Mouse (Mus musculus): ENCODE data around the gene Ttll1.
A peak's percentile ranks its signal among the peaks of the same experiment; 100 is the strongest.
"Not testable (repeated sequence)": the region's sequence is repeated elsewhere in the genome, so short reads cannot be mapped to it uniquely, and the experiment has no call there.

The Ttll1 gene

DNA sequence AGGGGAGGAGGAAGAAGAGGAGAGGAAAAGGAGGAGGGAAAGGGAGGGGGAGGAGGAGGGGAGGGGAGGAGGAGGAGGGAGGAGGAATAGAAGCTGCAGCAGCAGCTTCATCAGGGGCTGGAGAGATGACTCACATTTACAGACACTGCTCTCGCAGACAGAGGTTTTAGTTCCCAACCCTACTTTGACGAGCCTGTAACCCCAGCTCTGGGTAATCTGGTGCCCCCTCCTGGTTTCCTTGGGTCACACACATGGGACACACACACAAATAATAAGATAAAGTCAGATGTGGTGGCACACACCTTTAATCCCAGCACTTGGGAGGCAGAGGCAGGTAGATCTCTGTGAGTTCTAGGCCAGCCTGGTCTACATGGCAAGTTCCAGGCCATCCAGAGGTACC is 27.2 kb downstream of the Ttll1 start:
- DNase-seq (ENCODE audit: low spot score in 2 of 2): peak in 1 of 2 experiments; percentile 35

DNA sequence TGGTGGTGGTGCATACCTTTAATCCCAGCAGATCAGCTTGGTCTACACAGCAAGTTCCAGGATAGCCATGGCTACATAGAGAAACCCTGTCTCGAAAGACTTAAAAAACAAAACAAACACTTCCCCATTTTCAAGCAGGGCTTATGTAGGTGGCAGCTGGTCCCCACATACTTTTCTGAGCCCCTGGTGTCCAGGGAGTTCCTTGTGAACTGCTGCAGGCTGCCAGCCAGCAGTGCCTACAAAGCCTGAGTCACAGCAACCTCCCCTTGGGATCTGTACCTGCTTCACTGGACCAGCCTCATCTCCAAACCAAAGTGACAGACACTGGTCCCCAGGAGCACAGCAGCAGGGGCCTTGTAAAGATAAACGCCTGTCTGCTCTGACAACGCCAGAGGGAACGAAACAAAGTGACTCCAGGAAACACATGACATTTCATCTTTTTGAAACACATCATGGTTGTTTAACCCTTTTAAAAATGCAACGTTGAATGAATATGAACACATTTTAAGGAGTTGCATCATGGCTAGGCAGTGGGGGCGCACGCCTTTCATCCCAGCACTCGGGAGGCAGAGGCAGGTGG is 28.0 kb downstream of the Ttll1 start:
- DNase-seq (ENCODE audit: low spot score in 2 of 2): no peak

DNA sequence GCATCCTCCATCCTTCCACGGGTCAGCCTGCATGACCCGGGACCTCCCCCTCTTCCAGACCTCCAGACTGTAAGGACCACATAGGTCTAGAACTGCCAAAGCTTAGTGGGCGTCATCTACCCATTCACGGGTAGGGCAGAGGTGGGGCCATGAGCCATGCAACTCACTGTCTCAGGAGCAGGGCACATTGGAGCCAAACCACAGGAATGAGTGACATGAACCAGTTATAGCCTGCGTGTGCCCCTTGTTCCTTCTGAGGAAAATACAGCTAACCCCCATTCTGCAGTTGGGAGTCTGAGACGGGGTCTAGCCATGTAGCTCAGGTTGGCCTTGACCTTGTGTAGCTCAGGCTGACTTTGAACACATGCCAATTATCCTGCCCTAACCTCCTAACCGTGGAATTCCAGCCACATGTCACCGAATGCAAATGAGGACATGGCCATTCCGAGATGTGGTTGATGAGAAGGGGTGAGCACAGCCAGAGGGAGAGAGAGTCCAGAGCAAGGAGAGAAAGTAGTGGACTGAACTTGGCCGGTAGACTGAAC is 29.4 kb downstream of the Ttll1 start:
- DNase-seq (ENCODE audit: low spot score in 2 of 2): no peak

DNA sequence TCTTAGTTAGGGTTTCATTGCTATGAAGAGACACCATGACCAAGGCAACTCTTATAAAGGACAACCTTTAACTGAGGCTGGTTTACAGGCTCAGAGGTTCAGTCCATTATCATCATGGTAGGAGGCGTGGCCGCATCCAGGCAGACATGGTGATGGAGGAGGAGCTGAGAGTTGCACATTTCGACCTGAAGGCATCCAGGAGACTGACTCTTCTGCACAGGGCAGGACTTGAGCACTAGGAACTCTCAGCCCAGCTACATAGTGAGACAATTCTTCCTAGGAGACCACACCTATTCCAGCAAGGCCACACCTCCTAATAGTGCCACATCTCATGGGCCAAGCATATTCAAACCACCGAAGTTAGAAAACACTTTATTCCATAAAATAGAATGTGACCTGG is 30.9 kb downstream of the Ttll1 start:
- no peak for DNase-seq (ENCODE audit: low spot score in 2 of 2)

DNA sequence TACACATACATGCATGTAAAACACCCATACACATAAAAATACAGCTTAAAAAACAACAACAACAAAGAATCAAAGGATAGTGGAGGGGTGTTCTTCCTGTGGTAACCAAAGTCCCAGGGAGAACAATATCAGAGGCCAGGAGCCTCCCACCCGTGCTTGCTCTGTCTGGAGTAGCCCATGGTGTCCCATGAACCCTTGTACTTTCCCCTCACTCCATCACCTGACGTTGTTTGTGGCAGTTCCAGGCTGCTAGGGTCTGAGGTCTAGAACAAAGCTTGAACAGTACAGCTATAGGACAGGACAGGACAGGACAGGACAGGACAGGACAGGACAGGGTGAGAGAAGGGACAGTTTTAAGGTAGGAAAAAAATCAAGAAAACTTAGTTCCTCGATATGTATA is 32.6 kb downstream of the Ttll1 start:
- DNase-seq (ENCODE audit: low spot score in 2 of 2): no peak

DNA sequence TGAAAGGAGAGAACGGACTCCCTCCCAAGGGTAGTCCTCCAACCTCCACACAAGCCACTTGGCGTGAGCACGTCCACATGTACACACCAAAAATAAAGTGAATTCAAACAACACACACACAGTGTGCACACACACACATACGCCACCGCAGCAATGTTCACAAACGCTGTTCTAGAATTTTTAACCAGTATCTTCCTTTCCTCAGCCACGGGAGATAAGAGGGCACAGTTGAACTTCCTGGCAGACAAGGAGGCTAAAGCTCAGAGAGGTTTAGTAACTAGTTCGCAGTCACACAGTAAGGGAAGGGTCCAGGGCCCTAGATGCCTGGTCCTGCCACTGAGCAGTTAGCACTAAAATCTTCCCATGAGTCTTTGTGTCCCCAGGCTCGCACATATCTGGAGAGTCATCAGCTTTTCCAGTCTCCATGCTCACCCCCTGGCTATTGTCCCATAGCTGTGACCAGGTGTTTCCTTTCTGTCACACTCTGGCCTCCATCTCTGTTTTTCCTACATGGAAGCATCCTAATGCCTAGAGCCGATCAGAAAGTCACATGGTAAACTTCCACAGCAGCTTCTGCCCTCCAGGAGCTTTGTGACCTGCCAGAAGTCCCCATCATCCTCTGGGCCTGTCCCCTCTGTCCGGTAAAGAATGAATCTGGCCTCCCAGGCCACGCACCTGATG is 34.0 kb downstream of the Ttll1 start:
- DNase-seq (ENCODE audit: low spot score in 2 of 2): no peak

DNA sequence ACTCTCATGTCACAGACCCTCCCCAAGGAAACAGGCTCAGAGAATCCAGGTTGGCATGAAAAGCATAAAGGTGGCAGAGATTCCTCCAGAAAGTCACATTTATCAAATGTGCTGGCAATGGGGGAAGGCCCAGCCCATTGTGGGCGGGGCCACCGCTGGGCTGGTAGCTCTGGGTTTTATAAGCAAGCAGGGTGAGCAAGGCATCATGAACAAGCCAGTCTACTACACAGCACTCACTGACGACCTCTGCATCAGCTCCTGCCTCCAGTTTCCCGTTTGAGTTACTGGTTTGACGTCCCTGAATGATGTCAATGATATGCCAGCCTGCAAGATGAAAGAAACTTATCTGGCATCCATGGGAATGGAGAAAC is 36.2 kb downstream of the Ttll1 start:
- no peak for DNase-seq (ENCODE audit: low spot score in 2 of 2)

DNA sequence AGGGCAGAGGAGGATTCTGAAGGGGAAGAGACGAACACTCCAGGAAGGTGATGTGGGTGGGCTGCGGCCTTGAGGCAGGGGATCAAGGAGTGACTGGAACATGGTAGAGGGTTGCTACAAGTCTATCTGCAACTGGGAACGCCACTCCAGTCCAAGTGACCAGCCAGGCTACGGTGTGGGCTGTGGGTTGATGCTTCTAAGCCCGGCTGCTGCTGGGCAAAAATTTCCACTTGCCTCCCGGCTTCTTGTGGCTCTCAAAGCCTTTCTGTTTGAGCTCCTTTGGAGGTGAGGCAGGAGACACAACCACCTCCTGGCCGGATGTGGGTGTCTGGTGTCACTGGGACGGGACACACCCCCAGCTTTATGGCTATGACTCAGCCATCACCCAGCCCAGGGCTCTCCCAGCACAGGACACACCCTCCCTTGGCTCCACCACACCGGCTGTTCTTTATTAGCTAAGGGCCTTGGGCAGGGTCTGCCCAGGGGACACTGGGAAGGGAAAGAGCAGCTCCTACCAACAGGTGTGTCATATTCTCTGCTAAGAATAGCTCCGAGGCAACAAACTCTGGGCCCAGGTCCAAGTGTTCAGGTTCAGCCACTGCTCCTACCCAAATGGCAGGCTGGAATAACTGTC is 36.7 kb downstream of the Ttll1 start:
- peak; percentile 33 to 43 for DNase-seq (ENCODE audit: low spot score in 2 of 2)

DNA sequence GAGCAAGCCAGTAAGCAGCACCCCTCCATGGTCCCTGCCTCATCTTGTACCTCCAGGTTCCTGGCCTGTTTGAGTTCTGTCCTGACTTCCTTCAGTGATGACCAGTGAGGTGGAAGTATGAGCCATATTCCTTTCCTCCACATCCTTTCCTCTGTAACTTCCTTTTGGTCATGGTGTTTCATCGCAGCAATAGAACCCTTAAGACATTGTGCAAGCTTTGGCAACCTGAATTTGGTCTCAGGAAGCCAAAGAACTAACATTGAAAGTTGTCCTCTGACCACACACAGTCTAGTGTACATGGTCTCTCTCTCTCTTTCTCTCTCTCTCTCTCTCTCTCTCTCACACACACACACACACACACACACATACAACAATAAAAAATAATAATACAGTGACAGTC is 37.4 kb downstream of the Ttll1 start:
- no peak for DNase-seq (ENCODE audit: low spot score in 2 of 2)

DNA sequence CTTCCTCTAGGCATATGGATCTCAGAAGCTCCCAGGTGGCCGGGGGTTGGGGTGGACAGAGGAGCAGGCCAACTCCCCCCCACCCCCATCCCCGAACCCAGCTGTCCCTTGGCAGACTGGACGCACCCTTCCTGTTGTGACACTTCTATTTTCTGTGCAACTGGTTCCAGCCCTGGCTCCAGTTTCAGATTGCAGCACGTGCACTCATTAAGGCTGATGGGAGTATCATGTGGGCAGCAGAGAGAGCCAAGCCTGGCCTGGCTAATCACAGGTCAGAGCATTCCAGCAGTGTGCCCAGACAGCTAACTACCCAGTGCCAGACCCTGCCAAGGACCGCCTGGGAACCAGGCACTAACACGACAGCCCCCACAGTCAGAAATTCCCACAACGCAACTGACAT is 39.2 kb downstream of the Ttll1 start:
- DNase-seq (ENCODE audit: low spot score in 2 of 2): no peak

DNA sequence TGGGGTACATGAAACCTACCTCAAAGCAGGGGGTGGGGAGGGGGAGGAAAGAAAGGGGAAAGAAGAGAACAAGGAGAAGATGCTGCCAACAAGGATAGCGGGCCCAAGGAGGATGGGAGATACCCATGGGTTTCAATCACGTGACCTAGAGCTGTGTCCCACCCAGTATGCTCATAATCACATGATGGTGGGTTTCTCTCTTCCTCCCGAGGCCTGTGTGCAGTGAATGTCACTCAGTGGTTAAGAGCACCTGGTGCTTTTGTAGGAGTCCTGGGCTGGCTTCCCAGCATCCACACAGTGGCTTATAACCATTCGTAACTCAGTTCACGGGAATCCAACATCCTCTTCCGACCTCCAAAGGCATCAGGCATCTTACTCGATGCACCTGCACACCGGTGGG is 40.2 kb downstream of the Ttll1 start:
- DNase-seq (ENCODE audit: low spot score in 2 of 2): no peak

DNA sequence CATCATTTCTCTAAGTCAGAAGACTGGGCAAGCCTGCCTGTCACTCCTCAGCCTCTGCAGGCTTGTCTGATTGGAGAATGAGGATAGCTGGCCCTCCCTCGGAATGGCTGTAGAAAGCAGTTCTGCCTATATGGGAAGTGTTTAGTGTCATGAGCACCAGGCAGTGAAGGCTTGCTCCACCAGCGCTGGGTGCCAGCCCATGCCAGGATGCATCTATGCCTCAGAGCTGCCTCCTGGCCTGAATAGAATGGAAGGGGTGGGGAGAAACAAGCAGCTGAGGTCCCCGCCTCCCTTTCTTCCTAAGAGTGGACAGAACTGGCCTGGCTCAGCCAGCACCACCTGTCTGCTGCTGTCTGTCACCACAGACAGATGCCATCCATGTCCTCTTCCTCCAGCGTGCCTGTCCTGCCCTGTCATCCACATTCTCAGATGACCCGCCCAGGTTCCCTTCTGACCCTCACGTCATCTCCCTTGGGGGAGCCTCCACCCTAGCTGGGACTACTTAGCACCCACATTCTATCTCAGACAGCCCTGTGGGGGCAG is 41.3 kb downstream of the Ttll1 start:
- no peak for DNase-seq (ENCODE audit: low spot score in 2 of 2)

DNA sequence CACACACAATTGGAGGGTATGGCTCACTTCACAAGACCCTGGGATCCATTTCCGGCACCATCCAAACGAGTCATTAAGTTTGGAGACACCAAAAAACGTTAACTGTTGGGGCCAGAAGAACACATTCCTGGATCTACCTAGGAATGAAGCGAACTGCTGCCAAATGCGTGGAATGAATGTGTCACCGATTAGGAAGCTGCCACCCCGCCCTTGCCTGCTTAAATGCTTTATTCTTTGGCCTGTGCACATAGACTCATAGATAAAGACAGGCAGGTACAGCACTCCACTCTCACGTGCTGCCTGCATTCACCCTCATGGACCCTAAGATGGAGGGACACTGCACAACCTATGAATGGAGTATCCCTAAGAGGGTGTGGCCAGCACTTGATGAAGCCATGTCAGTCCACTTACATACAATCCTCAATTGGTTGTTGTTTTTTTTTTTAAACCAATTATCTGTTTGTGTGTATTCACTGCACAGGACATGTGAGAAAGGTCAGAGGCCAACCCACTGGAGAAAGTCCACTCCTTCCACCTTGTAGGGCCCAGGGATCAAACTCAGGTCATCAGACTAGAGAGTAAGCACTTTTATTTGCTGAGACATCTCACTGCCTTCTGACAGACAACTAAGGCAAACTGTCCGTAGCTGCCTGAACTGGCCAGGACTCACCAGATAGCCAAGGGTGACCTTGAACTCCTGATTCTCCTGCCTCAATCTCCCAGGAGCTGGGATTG is 43.3 kb downstream of the Ttll1 start:
- no peak for DNase-seq (ENCODE audit: low spot score in 2 of 2)

DNA sequence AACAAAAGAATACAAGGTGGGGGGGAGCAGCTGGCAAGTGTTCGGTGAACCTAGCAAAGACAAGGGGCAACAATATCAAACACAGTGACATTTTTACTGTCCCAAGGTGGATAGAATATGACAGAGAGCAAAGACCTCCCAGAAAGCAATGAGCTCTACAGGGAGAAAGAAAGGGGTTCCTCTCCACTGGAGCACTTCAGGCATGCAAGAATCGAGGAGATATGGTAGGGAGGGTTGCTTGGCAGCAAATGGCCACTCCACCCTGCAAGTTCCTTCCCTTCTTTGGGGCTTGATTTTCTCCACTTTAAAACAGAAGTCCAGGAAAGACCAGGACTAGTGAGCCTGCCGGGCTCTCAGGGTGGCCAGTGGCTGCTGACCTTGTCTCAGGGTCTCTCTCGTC is 44.4 kb downstream of the Ttll1 start:
- DNase-seq (ENCODE audit: low spot score in 2 of 2): no peak

DNA sequence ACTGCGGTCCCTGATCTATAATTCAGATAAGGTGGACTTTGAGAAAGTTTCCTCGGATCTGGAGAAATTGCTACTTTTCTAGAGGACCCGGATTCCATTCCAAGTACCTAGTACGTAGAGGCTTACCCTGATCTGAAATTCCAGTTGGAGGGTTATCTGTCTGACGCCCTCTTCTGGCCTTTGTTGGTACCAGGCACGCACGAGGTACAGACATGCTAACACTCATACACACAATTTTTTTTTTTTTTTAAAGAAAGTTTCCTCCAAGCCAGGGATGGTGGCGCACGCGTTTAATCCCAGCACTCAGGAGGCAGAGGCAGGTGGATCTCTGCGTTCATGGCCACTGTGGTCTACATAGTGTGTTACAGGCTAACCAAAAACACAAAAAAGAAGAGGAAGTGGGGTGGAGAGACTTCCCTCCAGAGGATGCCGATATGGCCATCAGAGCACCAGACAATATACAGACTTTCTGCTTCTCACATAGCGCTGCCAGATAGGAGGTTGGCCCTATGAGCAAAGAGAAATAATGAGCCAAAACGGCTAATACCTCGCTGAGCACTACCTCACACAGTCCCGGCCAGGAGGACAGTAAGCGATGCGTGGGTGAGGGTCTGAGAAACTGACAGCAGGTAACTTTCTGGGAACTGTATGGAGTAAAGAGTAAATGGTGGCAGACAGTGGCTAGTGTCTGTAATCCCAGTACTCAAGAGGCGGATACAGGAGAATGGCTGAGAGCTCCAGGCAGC is 45.6 kb downstream of the Ttll1 start:
- DNase-seq (ENCODE audit: low spot score in 2 of 2): no peak

DNA sequence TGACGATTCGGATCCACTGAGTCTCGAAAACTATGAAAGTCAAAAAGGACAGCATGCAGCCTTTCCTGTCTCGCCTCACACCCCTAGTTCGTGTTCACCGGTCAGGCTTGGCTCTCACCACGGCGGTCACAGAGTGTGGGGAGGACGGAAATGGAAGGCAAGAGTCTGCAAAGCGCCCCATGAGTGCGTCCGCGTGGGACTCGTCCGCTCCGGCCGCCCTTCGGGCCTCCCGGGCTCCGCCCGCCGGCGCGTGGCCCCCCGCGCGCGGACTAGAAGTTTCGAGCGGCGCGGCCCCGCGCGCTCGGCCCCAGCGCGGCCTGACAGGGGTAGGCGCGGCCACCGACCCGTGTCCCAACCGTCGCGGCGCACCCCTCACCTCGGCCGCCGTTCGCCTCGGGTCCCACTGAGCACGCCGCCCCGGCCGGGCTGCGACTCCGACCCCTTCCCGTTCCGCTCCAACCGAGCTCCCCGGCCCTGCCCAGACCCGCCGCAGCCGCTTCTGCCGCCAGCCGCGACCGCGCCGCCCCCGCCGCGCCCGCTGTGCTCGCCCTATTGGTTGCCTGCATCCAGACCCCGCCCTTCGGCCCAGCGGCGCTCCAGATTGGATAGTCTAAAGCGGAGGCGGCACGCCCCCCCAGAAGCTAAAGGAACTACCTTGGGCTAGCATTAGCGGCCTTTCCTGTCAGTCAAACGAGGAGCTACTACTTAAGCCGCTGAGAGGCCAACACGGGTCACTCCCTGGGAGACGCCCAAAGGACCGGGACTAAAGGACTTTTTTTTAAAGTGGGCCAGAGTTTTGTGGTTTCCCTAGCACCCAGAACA is 46.4 kb downstream of the Ttll1 start, which contains the start of gene Pacsin2:
TSS of gene Pacsin2 (minus strand) at position 524 of the 822 bp plus-strand sequence.
- peak; percentile 90 to 93 for DNase-seq (ENCODE audit: low spot score in 2 of 2)

DNA sequence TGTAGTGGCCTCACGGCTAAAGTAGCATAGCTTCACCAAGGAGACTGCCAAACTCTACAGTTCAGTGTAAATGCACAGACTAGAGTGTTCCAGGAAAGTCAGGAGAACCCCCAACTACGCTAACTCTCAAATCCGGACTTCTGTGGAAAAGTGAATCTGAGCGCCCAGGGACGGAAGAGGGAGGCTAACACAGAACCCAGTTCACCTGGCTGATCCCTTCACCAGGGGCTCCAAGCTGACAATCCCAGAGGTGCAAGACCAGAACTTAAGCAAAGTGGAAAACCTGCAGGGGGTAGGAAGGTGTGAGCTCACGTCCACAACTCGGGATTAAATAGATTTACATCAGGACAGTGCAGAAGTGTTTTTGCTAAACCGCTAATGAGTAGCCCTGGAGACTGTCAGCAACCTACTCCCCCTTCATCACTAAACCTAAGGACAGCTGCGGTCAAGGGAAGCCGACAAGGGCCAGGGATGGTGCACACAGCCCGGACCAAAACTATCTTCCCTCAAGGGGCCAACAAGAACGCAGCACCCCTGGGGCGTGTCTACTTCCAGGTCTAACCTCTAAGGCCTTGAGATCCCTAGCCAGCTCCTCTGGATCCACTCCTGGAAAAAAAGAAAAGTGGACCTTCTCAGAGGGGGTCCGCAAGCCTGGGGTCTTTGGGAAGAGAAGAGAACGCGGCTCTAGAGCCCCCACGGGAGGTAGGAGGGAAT is 47.2 kb downstream of the Ttll1 start:
- no peak for DNase-seq (ENCODE audit: low spot score in 2 of 2)

DNA sequence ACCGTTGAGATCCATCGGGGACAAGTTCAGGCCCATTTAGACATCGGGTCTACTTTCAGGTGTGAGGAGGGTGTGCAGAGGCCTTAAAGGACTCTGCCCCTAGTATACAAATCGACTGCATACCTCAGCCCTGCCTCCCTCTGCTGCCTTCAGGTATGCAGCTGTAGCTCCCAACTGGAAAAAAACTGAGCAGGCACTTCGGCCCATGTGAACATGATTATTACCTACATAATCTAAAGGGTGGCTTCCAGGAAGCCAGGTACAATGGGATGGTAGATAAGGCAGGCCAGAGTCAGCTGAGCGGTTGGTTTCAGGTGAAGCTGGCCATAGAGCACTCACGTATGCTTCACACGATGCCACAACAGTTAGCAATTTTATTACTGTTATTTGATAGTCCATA is 48.3 kb downstream of the Ttll1 start:
- not testable (repeated sequence) for DNase-seq (ENCODE audit: low spot score in 2 of 2)

DNA sequence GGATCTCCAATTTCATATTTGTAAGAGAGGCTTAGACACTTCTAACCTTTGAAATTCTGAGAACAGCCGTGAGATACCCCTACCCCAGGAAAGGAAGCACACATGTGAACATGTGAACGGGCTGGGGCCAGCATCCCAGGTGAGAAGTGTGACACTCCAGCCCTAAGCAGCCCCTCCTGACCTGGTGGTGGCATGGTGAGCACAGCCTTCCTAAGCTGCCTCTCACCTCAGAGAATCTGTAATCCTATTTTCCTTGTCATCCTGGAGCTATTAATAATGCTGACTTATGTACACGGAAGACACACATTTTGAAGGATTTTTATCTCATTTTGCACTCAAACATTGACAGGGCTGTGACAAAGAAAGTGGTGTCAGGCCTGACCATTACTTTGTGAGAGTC is 49.8 kb downstream of the Ttll1 start:
- no peak for DNase-seq (ENCODE audit: low spot score in 2 of 2)

DNA sequence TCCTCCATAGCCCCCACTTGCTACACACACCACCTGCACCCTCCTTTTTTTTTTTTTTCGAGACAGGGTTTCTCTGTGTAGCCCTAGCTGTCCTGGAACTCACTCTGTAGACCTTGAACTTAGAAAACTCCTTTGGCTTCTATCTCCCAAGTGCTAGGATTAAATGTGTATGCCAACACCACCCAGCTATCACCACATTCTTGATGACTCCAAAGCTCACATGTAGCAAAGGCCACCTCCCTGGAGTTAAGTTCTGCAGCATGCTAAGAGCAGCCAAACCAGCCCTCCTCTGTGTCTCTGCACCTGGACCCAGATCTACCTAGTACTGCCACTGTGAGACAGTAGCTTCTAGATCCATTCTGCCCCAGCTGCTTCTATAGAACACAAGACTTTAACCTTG is 53.2 kb downstream of the Ttll1 start:
- no peak for DNase-seq (ENCODE audit: low spot score in 2 of 2)
